ENCODE assay signal across 9 mouse cellular contexts in the genomic region with DNA sequence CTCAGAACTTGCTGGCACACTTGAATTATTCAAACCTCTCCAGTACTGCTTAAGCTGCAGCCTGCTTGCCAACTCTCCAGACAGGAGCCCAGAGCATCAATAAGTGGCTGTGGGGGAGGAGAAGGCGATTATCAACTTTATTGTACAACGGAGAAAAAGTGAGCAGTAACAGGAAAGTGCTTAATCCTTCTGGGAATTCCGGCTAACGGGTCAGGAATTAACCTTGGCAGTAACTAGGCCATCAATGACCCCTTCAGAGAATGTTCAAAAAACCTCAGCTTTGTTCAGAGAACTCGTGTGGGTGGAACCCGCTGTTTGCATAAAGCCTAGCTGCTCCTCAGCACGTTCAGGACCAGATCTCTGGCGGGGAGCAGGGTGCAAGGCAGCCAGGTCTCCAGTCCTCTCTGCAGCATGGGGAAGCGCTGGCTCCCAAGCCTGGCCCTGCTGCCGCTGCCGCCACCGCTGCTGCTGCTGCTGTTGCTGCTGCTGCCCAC. TPM values are rescaled to one million over a fixed set of nuclear protein-coding genes. Genes with fewer than 3 reads are reported as not detected.
DNase-seq lines count a peak whose midpoint lies in the region; ATAC-seq lines count a peak whose summit lies in the region.
"Had no signal": no experiment of that assay in that cellular context is flagged by ENCODE, and none has a peak within 500 bp of the region (broad histone marks: within the 10 kb centered on the region; RNA-seq: fewer than 3 reads in every experiment).

No protein-coding gene starts in this region.

- no peak for DNase-seq in heart, adult 11 months
- peak; percentile 12 for DNase-seq in adrenal gland, postnatal 25 days
- DNase-seq in hindbrain, embryonic 10.5 days (ENCODE audit: low spot score): peak; percentile 54
- DNase-seq in left cerebral cortex, adult 8-10 months (ENCODE audit: low spot score in 2 of 2): peak; percentile 2 to 7
- no peak for DNase-seq in urinary bladder, adult 2 months (ENCODE audit: low spot score)
- DNase-seq in gastrocnemius, postnatal 4 days (ENCODE audit: low spot score in 2 of 2): no peak

- H3K4me1 ChIP-seq in heart, embryonic 12.5 days (replicated peaks): 0 out of 2 replicates have a peak, but pooled peaks cover 7% of the 10 kb centered on the region
- peaks cover 9% of the 10 kb centered on the region for H3K4me1 ChIP-seq in hindbrain, embryonic 10.5 days (replicated peaks)
- 0 out of 2 replicates have a peak, but pooled peaks cover 8% of the 10 kb centered on the region for H3K4me1 ChIP-seq in midbrain, embryonic 16.5 days (ENCODE audit: control insufficient read depth, insufficient read depth, low read length)

- ATAC-seq in heart, embryonic 12.5 days (ENCODE audit: insufficient number of reproducible peaks, low FRiP score): no peak
- peak; percentile 92 for ATAC-seq in midbrain, embryonic 16.5 days

- peak overlapping the region; percentile 63 for H3K4me2 ChIP-seq in heart, embryonic 12.5 days
- H3K4me2 ChIP-seq in midbrain, embryonic 16.5 days (ENCODE audit: low read length): peak overlapping the region; percentile 62

- H3K9ac ChIP-seq in heart, embryonic 12.5 days: peak overlapping the region; percentile 51; the same call in 1 of the 2 replicates
- H3K9ac ChIP-seq in midbrain, embryonic 16.5 days (ENCODE audit: low read depth, low read length): peak overlapping the region; percentile 40; the same call in 1 of the 2 replicates

- no peak overlapping the region for H3K27ac ChIP-seq in heart, embryonic 12.5 days (ENCODE audit: poor library complexity, severe bottlenecking)
- peak overlapping the region; percentile 74 for H3K27ac ChIP-seq in hindbrain, embryonic 10.5 days
- peak overlapping the region; percentile 52 for H3K27ac ChIP-seq in midbrain, embryonic 16.5 days (ENCODE audit: low read length)

- H3K27me3 ChIP-seq in heart, embryonic 12.5 days (replicated peaks): no peaks in the 10 kb centered on the region
- 0 out of 2 replicates have a peak, but pooled peaks cover 4% of the 10 kb centered on the region for H3K27me3 ChIP-seq in hindbrain, embryonic 10.5 days (ENCODE audit: insufficient read depth, poor library complexity, severe bottlenecking)
- no peaks in the 10 kb centered on the region for H3K27me3 ChIP-seq in midbrain, embryonic 16.5 days (ENCODE audit: control insufficient read depth, insufficient read depth, low read depth, low read length)

- no peaks in the 10 kb centered on the region for H3K9me3 ChIP-seq in heart, embryonic 12.5 days (replicated peaks)
- H3K9me3 ChIP-seq in hindbrain, embryonic 10.5 days: no peaks in the 10 kb centered on the region
- no peaks in the 10 kb centered on the region for H3K9me3 ChIP-seq in midbrain, embryonic 16.5 days (replicated peaks; ENCODE audit: control insufficient read depth, low read length, poor library complexity, severe bottlenecking)

- 7% methylated on average over 12 of the region's 12 CpGs for WGBS in heart, embryonic 12.5 days
- 7% methylated on average over 12 of the region's 12 CpGs for WGBS in hindbrain, embryonic 10.5 days
- WGBS in midbrain, embryonic 16.5 days: 2% methylated on average over 12 of the region's 12 CpGs

- H3K36me3 ChIP-seq in heart, embryonic 12.5 days: no peaks in the 10 kb centered on the region
- no peaks in the 10 kb centered on the region for H3K36me3 ChIP-seq in hindbrain, embryonic 10.5 days
- H3K36me3 ChIP-seq in midbrain, embryonic 16.5 days (ENCODE audit: control insufficient read depth, insufficient read depth, low read length): no peaks in the 10 kb centered on the region

- peak overlapping the region; percentile 35 for H3K4me3 ChIP-seq in heart, embryonic 12.5 days
- H3K4me3 ChIP-seq in hindbrain, embryonic 10.5 days: peak overlapping the region; percentile 44
- H3K4me3 ChIP-seq in midbrain, embryonic 16.5 days (ENCODE audit: low read depth, low read length): peak overlapping the region; percentile 27

RNA-seq across cellular contexts. Expression of gene A2m, which starts 0.7 kb away (rescaled TPM):
- 1.7 and 2.2 TPM in 2 replicates for polyA plus RNA-seq in heart, embryonic 12.5 days (2016; fragmentation: Nextera tagmentation; extraction: Ambion mirVana)
- 3.7 and 4.6 TPM in 2 replicates for total RNA-seq in adrenal gland, postnatal 25 days (2021)
- polyA plus RNA-seq in hindbrain, embryonic 10.5 days (2016; fragmentation: Nextera tagmentation; extraction: Ambion mirVana): 2.5 and 2.6 TPM in 2 replicates
- 10 to 100 TPM in 1 of 4 experiments, 1 to 10 TPM in 3; 2.1 to 10.7 (median 3.7) TPM for total RNA-seq in left cerebral cortex, adult 8-10 months (2022)
- polyA plus RNA-seq in midbrain, embryonic 16.5 days (2015; fragmentation: Nextera tagmentation; extraction: Ambion mirVana): 13.1 and 19.9 TPM in 2 replicates
- 0.01 and 0.04 TPM in 2 replicates for polyA plus RNA-seq in urinary bladder, adult 2 months (2012; rRNA removed)
- total RNA-seq in gastrocnemius, postnatal 4 days (2021): under 1 TPM; 0.42 to 0.57 TPM
- total RNA-seq: MEL had no signal

Comparison
In these comparisons a context has a peak if more than half of its experiments do, and no peak if none do; other contexts are left out.
1. DNase-seq: peak in adrenal gland, postnatal 25 days (single experiment), hindbrain, embryonic 10.5 days (single experiment) and left cerebral cortex, adult 8-10 months (2 of 2); none in heart, adult 11 months (single experiment), urinary bladder, adult 2 months (single experiment) and gastrocnemius, postnatal 4 days (0 of 2).
2. Peak in every context shown above with its lines, with median percentiles within 50 percentile points of each other: H3K4me3 ChIP-seq.